Mouse (Mus musculus) erythroblast, embryonic 14.5 days (primary cell): ENCODE data around the gene Hspb11.

ENCODE experiments used
- GATA1 ChIP-seq: IDR thresholded peaks from 2 replicates; pipeline ENCODE4 v1.6.1; 2012; ENCODE audit warnings: low read length, inconsistent platforms, mixed read lengths
- TAL1 ChIP-seq: IDR thresholded peaks from 3 replicates; pipeline ENCODE4 v1.6.1; 2012; ENCODE audit warnings: low read length, inconsistent platforms, mixed read lengths

GRCm38 (mm10) chr4:107253125-107254091 lies at the start of gene Hspb11, which contains the start of gene Lrrc42:
- no peak for TF ChIP-seq TAL1
- TF ChIP-seq GATA1: no peak
